ENCODE assay signal across 7 mouse cellular contexts in the genomic region with DNA sequence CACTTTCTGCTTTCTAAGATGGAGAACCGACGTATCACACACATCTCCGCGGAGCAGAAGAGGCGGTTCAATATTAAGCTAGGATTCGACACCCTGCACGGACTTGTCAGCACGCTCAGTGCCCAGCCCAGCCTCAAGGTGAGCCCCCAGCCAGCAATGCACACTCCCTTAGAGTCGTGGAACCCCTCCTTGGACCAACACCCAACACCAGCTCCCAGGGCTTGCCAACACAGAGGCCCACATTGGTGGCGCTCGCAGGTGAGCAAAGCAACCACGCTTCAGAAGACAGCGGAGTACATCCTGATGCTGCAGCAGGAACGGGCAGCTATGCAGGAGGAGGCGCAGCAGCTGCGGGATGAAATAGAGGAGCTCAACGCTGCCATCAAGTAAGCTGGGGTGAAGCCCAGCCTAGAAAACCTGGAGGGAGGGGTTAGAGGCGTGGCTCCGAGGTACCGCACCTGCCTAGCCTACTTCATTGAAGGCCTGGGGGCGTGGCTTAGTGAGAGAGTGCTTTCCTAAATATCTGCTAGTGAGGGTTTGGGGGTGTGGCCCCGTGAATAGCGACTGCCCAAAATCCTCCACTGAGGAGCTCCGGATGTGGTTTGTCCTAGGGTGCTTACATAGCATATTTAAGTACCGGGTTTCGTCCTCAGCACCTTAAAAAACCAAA. TPM values are rescaled to one million over a fixed set of nuclear protein-coding genes. Genes with fewer than 3 reads are reported as not detected.
A peak's percentile ranks its signal among the peaks of the same experiment; 100 is the strongest.
DNase-seq lines count a peak whose midpoint lies in the region; ATAC-seq and TF ChIP-seq lines count a peak whose summit lies in the region.

No protein-coding gene starts in this region.

- no peak overlapping the region for H3K9ac ChIP-seq in embryonic facial prominence, embryonic 11.5 days (replicated peaks; ENCODE audit: low read length)
- H3K9ac ChIP-seq in hindbrain, embryonic 14.5 days: no peak overlapping the region
- peak overlapping the region; percentile 22; the same call in 1 of the 2 replicates for H3K9ac ChIP-seq in midbrain, embryonic 15.5 days

- no peak overlapping the region for H3K27ac ChIP-seq in embryonic facial prominence, embryonic 11.5 days (replicated peaks; ENCODE audit: low read depth, low read length)
- no peak overlapping the region for H3K27ac ChIP-seq in hindbrain, embryonic 14.5 days
- H3K27ac ChIP-seq in midbrain, embryonic 15.5 days: no peak overlapping the region
- no peak overlapping the region for H3K27ac ChIP-seq in thymus, adult 2 months (ENCODE audit: control insufficient read depth, insufficient read depth, low read length)

- TF ChIP-seq POLR2A in thymus, adult 2 months (IDR thresholded peaks at IDR 0.05; ENCODE audit: control insufficient read depth, extremely low read depth, insufficient read depth, low read length, poor library complexity): 0 out of 2 replicates have a peak, but pooled peaks have one; percentile 14

- H3K4me3 ChIP-seq in embryonic facial prominence, embryonic 11.5 days (ENCODE audit: low read depth, low read length): no peak overlapping the region
- peak overlapping the region; percentile 11; the same call in 1 of the 2 replicates for H3K4me3 ChIP-seq in hindbrain, embryonic 14.5 days (replicated peaks; ENCODE audit: low read length)
- H3K4me3 ChIP-seq in midbrain, embryonic 15.5 days: peak overlapping the region; percentile 32
- peak overlapping the region; percentile 8 for H3K4me3 ChIP-seq in thymus, adult 2 months (ENCODE audit: control insufficient read depth, insufficient read depth, low read length)

- H3K4me1 ChIP-seq in embryonic facial prominence, embryonic 11.5 days (ENCODE audit: control insufficient read depth, insufficient read depth, low read length): no peaks in the 10 kb centered on the region
- 0 out of 2 replicates have a peak, but pooled peaks cover 6% of the 10 kb centered on the region for H3K4me1 ChIP-seq in hindbrain, embryonic 14.5 days (replicated peaks; ENCODE audit: control insufficient read depth, insufficient read depth, low read length)
- peaks cover 10% of the 10 kb centered on the region; the same call in 1 of the 2 replicates for H3K4me1 ChIP-seq in midbrain, embryonic 15.5 days
- H3K4me1 ChIP-seq in thymus, adult 2 months (replicated peaks; ENCODE audit: control insufficient read depth, insufficient read depth, low read length): peaks cover 14% of the 10 kb centered on the region

- peaks cover 25% of the 10 kb centered on the region for H3K27me3 ChIP-seq in embryonic facial prominence, embryonic 11.5 days (ENCODE audit: control insufficient read depth, insufficient read depth, low read length)
- peaks cover 32% of the 10 kb centered on the region for H3K27me3 ChIP-seq in hindbrain, embryonic 14.5 days (ENCODE audit: control insufficient read depth, insufficient read depth, low read length)
- H3K27me3 ChIP-seq in midbrain, embryonic 15.5 days (replicated peaks): peaks cover 34% of the 10 kb centered on the region
- H3K27me3 ChIP-seq in thymus, adult 2 months (ENCODE audit: control insufficient read depth, insufficient read depth, low read length): no peaks in the 10 kb centered on the region

- 4% methylated on average over 26 of the region's 26 CpGs for WGBS in embryonic facial prominence, embryonic 11.5 days
- whole genome bisulfite sequencing in hindbrain, embryonic 14.5 days: 4% methylated on average over 26 of the region's 26 CpGs
- 6% methylated on average over 26 of the region's 26 CpGs for WGBS in midbrain, embryonic 15.5 days
- 6% methylated on average over 26 of the region's 26 CpGs for WGBS in thymus, adult 2 months

- H3K36me3 ChIP-seq in embryonic facial prominence, embryonic 11.5 days (replicated peaks; ENCODE audit: control insufficient read depth, insufficient read depth, low read depth, low read length): no peaks in the 10 kb centered on the region
- no peaks in the 10 kb centered on the region for H3K36me3 ChIP-seq in hindbrain, embryonic 14.5 days (replicated peaks; ENCODE audit: control insufficient read depth, insufficient read depth)
- no peaks in the 10 kb centered on the region for H3K36me3 ChIP-seq in midbrain, embryonic 15.5 days (replicated peaks)
- H3K36me3 ChIP-seq in thymus, adult 2 months (ENCODE audit: control insufficient read depth, insufficient read depth, low read length): no peaks in the 10 kb centered on the region

- H3K4me2 ChIP-seq in embryonic facial prominence, embryonic 11.5 days (ENCODE audit: low read depth, low read length): no peak overlapping the region; the same call in 1 of the 2 replicates
- H3K4me2 ChIP-seq in hindbrain, embryonic 14.5 days (replicated peaks): peak overlapping the region; percentile 37
- H3K4me2 ChIP-seq in midbrain, embryonic 15.5 days: peak overlapping the region; percentile 52

- TF ChIP-seq CTCF in thymus, adult 2 months (IDR thresholded peaks at IDR 0.05; ENCODE audit: borderline replicate concordance, control insufficient read depth, extremely low read depth, insufficient read depth, low read length, poor library complexity): no peak

- DNase-seq in A20 (ENCODE audit: low read depth, low spot score): peak; percentile 85
- peak; percentile 51 for DNase-seq in embryonic facial prominence, embryonic 11.5 days (ENCODE audit: low spot score)
- DNase-seq in hindbrain, embryonic 14.5 days (ENCODE audit: low spot score): no peak
- DNase-seq in liver: peak; percentile 78
- peak; percentile 83 for DNase-seq in thymus, adult 2 months

- no peaks in the 10 kb centered on the region for H3K9me3 ChIP-seq in embryonic facial prominence, embryonic 11.5 days (replicated peaks; ENCODE audit: control insufficient read depth, low read length)
- no peaks in the 10 kb centered on the region for H3K9me3 ChIP-seq in hindbrain, embryonic 14.5 days (ENCODE audit: control insufficient read depth, low read length)
- no peaks in the 10 kb centered on the region for H3K9me3 ChIP-seq in midbrain, embryonic 15.5 days

- peak; percentile 92 for ATAC-seq in CD4-positive, CD25-positive, alpha-beta regulatory T cell, adult 4 months
- ATAC-seq in embryonic facial prominence, embryonic 11.5 days (replicated peaks; ENCODE audit: insufficient number of reproducible peaks, low FRiP score, low TSS enrichment, low read depth): no peak; the same call in 1 of the 2 replicates
- no peak for ATAC-seq in hindbrain, embryonic 14.5 days (ENCODE audit: low FRiP score)
- ATAC-seq in midbrain, embryonic 15.5 days (replicated peaks): no peak

RNA-seq across cellular contexts. Expression of a gene that starts 15.6 kb away (rescaled TPM):
- 1 to 10 TPM; 4.8 to 5.3 TPM for polyA plus RNA-seq in CD4-positive, CD25-positive, alpha-beta regulatory T cell, adult 4 months (2017; shearing (Covaris generic))
- 20.0 and 20.8 TPM in 2 replicates for polyA plus RNA-seq in embryonic facial prominence, embryonic 11.5 days (2014; fragmentation: Nextera tagmentation; extraction: Ambion mirVana)
- 15.6 and 16.0 TPM in 2 replicates for polyA plus RNA-seq in hindbrain, embryonic 14.5 days (2014; fragmentation: Nextera tagmentation; extraction: Ambion mirVana)
- 13.2 and 13.4 TPM in 2 replicates for polyA plus RNA-seq in midbrain, embryonic 15.5 days (2015; fragmentation: Nextera tagmentation; extraction: Ambion mirVana)
- polyA plus RNA-seq in thymus, adult 2 months (2012; rRNA removed): 18.5 and 18.7 TPM in 2 replicates

RNA-seq across cellular contexts. Expression of a gene that starts 34.2 kb away (rescaled TPM):
- polyA plus RNA-seq in CD4-positive, CD25-positive, alpha-beta regulatory T cell, adult 4 months (2017; shearing (Covaris generic)): 10 to 100 TPM; 47.1 to 79.6 TPM
- 38.5 and 40.2 TPM in 2 replicates for polyA plus RNA-seq in embryonic facial prominence, embryonic 11.5 days (2014; fragmentation: Nextera tagmentation; extraction: Ambion mirVana)
- 35.8 and 35.9 TPM in 2 replicates for polyA plus RNA-seq in hindbrain, embryonic 14.5 days (2014; fragmentation: Nextera tagmentation; extraction: Ambion mirVana)
- 41.8 and 48.4 TPM in 2 replicates for polyA plus RNA-seq in midbrain, embryonic 15.5 days (2015; fragmentation: Nextera tagmentation; extraction: Ambion mirVana)
- 61.1 and 67.0 TPM in 2 replicates for polyA plus RNA-seq in thymus, adult 2 months (2012; rRNA removed)

RNA-seq across cellular contexts. Expression of a gene that starts 44.2 kb away (rescaled TPM):
- under 1 TPM in 1 of 2 experiments, not detected in 1; 0.13 TPM for polyA plus RNA-seq in CD4-positive, CD25-positive, alpha-beta regulatory T cell, adult 4 months (2017; shearing (Covaris generic))
- polyA plus RNA-seq in embryonic facial prominence, embryonic 11.5 days (2014; fragmentation: Nextera tagmentation; extraction: Ambion mirVana): 1.9 and 3.7 TPM in 2 replicates
- polyA plus RNA-seq in hindbrain, embryonic 14.5 days (2014; fragmentation: Nextera tagmentation; extraction: Ambion mirVana): 0.91 and 1.1 TPM in 2 replicates
- 0.81 and 0.91 TPM in 2 replicates for polyA plus RNA-seq in midbrain, embryonic 15.5 days (2015; fragmentation: Nextera tagmentation; extraction: Ambion mirVana)
- 22.5 and 31.5 TPM in 2 replicates for polyA plus RNA-seq in thymus, adult 2 months (2012; rRNA removed)

RNA-seq across cellular contexts. Expression of a gene that starts 53.2 kb away (rescaled TPM):
- polyA plus RNA-seq in CD4-positive, CD25-positive, alpha-beta regulatory T cell, adult 4 months (2017; shearing (Covaris generic)): 10 to 100 TPM; 25.2 to 25.4 TPM
- 60.2 and 65.6 TPM in 2 replicates for polyA plus RNA-seq in embryonic facial prominence, embryonic 11.5 days (2014; fragmentation: Nextera tagmentation; extraction: Ambion mirVana)
- polyA plus RNA-seq in hindbrain, embryonic 14.5 days (2014; fragmentation: Nextera tagmentation; extraction: Ambion mirVana): 35.3 and 37.0 TPM in 2 replicates
- polyA plus RNA-seq in midbrain, embryonic 15.5 days (2015; fragmentation: Nextera tagmentation; extraction: Ambion mirVana): 30.5 and 30.9 TPM in 2 replicates
- polyA plus RNA-seq in thymus, adult 2 months (2012; rRNA removed): 56.1 and 68.7 TPM in 2 replicates

RNA-seq across cellular contexts. Expression of a gene that starts 55.8 kb away (rescaled TPM):
- not detected for polyA plus RNA-seq in CD4-positive, CD25-positive, alpha-beta regulatory T cell, adult 4 months (2017; shearing (Covaris generic))
- 7.1 and 9.1 TPM in 2 replicates for polyA plus RNA-seq in embryonic facial prominence, embryonic 11.5 days (2014; fragmentation: Nextera tagmentation; extraction: Ambion mirVana)
- 32.9 and 37.1 TPM in 2 replicates for polyA plus RNA-seq in hindbrain, embryonic 14.5 days (2014; fragmentation: Nextera tagmentation; extraction: Ambion mirVana)
- polyA plus RNA-seq in midbrain, embryonic 15.5 days (2015; fragmentation: Nextera tagmentation; extraction: Ambion mirVana): 39.5 and 47.8 TPM in 2 replicates
- 1.8 and 2.3 TPM in 2 replicates for polyA plus RNA-seq in thymus, adult 2 months (2012; rRNA removed)
